Mouse (Mus musculus) bone marrow, adult 2 months (tissue): ENCODE measurements around the gene Cym.

Experiments
- CTCF ChIP-seq: fragments of 200-500 bp; IDR thresholded peaks from 2 replicates; pipeline ENCODE4 v1.5.1; 2011; ENCODE audit warnings: low read length, control low read depth; ENCODE audit not compliant: control insufficient read depth, insufficient read depth
- POLR2A ChIP-seq: fragments of 200-500 bp; IDR thresholded peaks from 2 replicates; pipeline ENCODE4 v1.6.1; 2011; ENCODE audit warnings: low read depth, mild to moderate bottlenecking, control low read depth, low read length, borderline replicate concordance; ENCODE audit not compliant: control insufficient read depth

DNA sequence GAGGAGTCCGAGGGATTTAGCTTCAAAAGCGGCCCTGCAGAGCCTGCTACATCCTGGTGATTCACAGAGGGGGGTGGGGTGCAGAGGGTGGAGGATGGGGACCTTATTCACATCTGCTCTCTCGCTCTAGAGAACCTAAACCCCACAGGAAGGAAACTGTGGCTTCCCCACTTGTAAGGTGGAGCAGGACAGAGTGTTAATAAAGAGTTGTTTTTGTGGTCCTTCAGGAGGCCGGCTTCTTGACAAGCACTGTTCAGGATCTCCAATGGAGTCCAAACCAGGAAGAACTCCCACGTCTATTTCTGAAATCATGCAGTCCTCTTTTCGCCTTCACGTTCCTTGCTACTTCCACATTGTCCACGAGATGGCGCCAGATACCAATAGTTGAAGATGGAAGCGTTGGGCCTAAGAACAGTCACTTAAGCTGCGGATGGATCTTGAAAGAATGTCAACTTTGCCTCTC, 11.8 kb upstream of the Cym start:
- TF ChIP-seq CTCF (peak; percentile 70), POLR2A (no peak)
